Mouse (Mus musculus): ENCODE results near the gene Mthfsl. TPM values are rescaled to one million over a fixed set of nuclear protein-coding genes. Genes with fewer than 3 reads are reported as not detected.
A peak's percentile ranks its signal among the peaks of the same experiment; 100 is the strongest.
"Not testable (repeated sequence)": the region's sequence is repeated elsewhere in the genome, so short reads cannot be mapped to it uniquely, and the experiment has no call there.

Gene Mthfsl
- polyA plus RNA-seq (2012; ENCODE audit: insufficient read depth, insufficient read length, missing spikeins), result 78.7 and 82.6 TPM in 2 replicates

DNA sequence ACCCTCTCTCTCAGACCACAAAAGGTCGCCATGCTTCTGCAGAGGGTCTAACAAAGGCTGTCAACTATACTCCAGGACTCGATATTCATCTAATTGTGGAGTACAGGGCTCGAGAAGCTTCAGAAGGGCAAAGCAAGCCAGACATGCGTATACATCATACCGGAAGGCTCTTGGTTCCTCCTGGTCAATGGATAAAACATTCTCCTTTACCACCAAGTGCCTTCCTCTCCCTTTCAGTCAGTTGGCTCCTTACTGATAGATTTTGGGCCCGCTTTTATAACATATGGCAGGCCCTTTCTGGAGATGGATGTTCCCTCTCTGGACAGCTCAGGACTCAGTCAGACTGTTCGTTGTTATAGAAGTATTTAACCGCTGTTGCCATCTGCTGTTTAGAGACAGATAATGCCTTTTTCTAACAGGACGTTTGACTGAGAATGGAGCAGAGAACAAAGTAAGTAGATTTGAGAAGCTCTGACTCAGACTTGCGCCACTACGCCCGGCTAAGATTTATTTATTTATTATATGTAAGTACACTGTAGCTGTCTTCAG is at the start of gene Mthfsl:
Gene Mthfsl, minus strand, starts transcription at position 308 of the 549 bp plus-strand sequence.
- Histone ChIP-seq H3K4me3 (ENCODE audit: insufficient read depth, low read length) (peak within 1 kb of the TSS; percentile 57), H3K27ac (ENCODE audit: insufficient read depth, low read depth, low read length) (peak within 1 kb of the TSS; percentile 82)
- H3K4me1 ChIP-seq (ENCODE audit: control insufficient read depth, insufficient read depth, low read length), result not testable (repeated sequence)

DNA sequence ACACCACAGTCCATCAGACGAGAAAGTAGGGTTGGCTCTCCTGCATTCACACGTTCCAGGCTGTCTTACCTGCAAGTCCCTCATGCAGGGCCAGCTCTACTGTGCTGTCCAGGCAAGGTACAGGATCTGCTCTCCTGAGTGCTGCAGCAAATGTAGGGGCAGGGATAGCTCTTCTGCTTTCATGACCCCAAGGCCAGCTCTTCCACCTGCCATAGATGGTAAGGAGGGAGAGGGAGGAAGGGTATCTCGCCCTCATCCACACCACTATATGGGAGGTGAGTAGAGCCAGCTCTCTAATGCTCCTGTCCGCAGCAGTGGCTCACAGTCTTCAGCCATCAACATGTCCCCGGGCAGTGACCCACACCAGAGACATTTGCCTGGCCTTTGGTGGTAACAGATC is 49.4 kb upstream of the Mthfsl start:
- not testable (repeated sequence) for H3K27ac ChIP-seq (ENCODE audit: insufficient read depth, low read depth, low read length); H3K4me3 ChIP-seq (ENCODE audit: insufficient read depth, low read length); H3K4me1 ChIP-seq (ENCODE audit: control insufficient read depth, insufficient read depth, low read length)

DNA sequence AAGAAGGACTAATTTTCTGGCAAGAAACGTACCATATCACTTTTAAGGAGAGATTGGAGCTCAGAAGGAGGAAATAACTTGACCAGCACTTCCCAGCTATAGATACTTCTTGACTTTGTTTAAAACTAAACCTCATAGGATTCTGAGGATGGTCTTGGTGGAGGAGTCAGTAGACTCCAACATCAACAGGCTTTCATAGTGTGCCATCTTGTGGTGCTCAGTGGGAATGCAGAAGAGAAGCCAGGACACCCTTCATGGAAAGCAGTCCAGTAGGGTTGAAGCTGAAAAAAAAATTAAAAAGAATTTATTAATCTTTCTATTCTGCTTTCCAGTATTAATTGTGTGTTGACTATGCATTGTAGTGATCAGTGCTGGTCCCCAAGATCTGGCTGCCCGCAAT is 26.6 kb upstream of the Mthfsl start:
- not testable (repeated sequence) for H3K4me3 ChIP-seq (ENCODE audit: insufficient read depth, low read length); H3K27ac ChIP-seq (ENCODE audit: insufficient read depth, low read depth, low read length); H3K4me1 ChIP-seq (ENCODE audit: control insufficient read depth, insufficient read depth, low read length)

DNA sequence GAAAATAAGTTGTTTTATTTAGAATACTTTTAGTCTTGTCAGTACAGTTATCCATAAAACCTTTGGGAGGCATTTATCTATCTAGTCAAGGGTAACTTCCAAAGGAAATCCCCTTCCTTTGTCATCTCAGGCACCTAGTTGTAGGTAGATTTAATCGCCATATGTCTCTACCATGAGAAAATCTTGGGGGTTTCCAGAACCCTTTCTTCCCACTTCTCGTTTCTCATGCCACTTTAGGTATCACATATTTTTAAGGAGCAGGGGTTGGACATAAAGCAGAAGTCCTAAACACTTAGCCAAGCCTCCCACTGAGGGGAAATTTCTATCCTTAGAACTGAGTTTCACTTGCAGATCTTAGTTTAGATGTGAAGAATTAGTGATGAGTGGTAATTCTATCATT is 25.9 kb upstream of the Mthfsl start:
- H3K4me1 ChIP-seq (ENCODE audit: control insufficient read depth, insufficient read depth, low read length); H3K4me3 ChIP-seq (ENCODE audit: insufficient read depth, low read length); H3K27ac ChIP-seq (ENCODE audit: insufficient read depth, low read depth, low read length): not testable (repeated sequence)

DNA sequence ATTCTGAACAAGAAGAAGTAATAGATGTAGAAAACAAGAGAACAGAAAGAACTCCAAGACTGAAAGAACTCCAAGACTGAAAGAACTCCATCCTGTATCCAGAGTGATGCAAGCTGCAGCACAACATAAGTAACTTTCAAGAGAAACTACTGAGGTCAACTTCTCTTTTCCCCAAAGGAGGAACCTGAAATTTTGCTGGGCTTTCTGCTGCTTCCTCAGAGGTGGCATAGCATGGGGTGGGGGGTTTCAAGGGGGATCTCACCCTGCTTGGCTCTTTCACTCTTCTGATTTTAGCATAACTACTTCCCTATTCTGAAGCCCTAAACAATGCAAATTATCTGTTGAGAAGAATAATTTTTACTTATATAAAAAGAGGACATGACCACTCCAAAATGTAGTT is 15.2 kb upstream of the Mthfsl start:
- H3K27ac ChIP-seq (ENCODE audit: insufficient read depth, low read depth, low read length); H3K4me3 ChIP-seq (ENCODE audit: insufficient read depth, low read length); H3K4me1 ChIP-seq (ENCODE audit: control insufficient read depth, insufficient read depth, low read length): not testable (repeated sequence)

DNA sequence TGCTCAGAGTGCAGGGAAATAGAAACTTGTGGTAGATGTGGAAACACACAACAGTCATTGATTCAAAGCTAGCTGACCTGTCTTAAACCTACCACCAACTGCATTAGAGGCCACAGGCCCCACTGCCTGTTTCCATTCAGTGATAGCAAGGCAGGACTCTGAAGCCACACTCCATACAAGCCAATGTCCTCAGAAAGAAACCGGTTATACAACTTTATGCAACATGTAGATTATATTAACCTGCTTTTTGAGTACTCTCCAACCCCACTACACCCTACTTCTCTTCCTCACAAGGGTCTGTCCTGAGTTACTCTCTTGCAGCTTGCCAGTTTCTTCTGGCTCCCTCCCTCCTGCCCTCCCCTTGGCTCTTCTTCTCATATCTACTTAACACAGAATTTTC is 13.1 kb upstream of the Mthfsl start:
- H3K4me1 ChIP-seq (ENCODE audit: control insufficient read depth, insufficient read depth, low read length); H3K4me3 ChIP-seq (ENCODE audit: insufficient read depth, low read length); H3K27ac ChIP-seq (ENCODE audit: insufficient read depth, low read depth, low read length): not testable (repeated sequence)

DNA sequence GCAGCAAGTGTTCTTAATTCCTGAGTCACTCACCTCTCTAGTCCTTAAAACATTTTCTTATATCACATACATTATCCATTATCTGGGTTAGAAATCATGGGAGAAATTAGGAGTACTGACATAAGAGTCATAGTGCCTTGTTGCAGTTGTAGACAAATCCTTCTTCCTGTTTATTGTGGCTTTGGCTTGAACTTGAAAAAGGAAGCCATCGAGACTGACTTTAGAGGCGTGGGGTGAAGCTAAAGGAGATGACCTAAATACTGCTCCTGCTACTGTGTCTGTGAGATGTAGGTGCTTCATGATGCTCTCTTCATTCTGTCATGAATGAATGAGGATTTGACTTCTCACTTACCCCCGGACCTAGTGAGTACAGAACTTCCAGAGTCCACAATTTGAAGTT is 12.2 kb upstream of the Mthfsl start:
- H3K4me1 ChIP-seq (ENCODE audit: control insufficient read depth, insufficient read depth, low read length); H3K4me3 ChIP-seq (ENCODE audit: insufficient read depth, low read length): not testable (repeated sequence)
- H3K27ac ChIP-seq (ENCODE audit: insufficient read depth, low read depth, low read length), result peak overlapping the region; percentile 74

DNA sequence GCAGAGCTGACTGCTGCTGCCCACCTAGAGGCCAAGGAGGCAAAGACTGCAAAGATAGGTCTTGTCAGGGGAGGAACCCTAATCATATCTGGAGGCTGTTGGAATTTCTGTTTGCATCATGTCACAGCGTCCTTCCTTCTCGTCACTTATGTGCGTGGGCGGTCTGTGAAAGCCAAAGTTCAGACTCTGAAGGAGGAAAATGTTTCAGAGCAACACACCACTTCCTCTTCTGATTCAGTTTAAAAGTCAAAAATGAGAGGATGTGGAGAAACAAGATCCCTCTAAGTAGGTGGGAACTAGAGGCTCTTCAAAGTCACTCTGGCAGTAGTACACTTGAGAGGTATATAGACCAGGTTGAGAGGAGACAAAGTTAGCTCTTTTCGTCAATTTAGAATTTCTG is 11.6 kb upstream of the Mthfsl start, which contains the start of gene Bcl2a1d:
Gene Bcl2a1d, minus strand, starts transcription at position 187 of the 400 bp plus-strand sequence.
- not testable (repeated sequence) for H3K4me1 ChIP-seq (ENCODE audit: control insufficient read depth, insufficient read depth, low read length); H3K4me3 ChIP-seq (ENCODE audit: insufficient read depth, low read length)

DNA sequence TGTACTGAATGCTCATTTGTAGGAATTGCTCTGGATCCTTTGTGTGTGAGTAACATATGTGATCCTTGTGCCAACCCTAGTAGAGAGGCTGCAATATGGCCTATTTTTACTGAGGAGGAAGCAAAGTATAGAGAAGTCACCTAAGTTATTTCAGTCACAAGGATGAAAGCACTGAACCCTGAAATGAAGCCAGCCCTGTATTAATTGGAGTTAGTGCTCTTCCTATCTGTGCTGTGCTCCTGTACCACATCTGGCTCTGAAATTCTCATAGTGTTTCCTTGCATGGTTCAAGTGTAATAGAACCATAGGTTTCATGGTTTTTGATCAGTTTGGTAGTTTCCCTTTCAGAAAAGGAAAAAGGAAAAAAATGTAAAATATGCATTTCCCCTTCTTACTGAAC is 8.2 kb upstream of the Mthfsl start:
- not testable (repeated sequence) for H3K4me1 ChIP-seq (ENCODE audit: control insufficient read depth, insufficient read depth, low read length); H3K4me3 ChIP-seq (ENCODE audit: insufficient read depth, low read length); H3K27ac ChIP-seq (ENCODE audit: insufficient read depth, low read depth, low read length)

More for the DNA sequence above, 11.6 kb upstream of the Mthfsl start, which contains the start of gene Bcl2a1d:
- peak within 1 kb of the TSS; percentile 74 for H3K27ac ChIP-seq (ENCODE audit: insufficient read depth, low read depth, low read length)

DNA sequence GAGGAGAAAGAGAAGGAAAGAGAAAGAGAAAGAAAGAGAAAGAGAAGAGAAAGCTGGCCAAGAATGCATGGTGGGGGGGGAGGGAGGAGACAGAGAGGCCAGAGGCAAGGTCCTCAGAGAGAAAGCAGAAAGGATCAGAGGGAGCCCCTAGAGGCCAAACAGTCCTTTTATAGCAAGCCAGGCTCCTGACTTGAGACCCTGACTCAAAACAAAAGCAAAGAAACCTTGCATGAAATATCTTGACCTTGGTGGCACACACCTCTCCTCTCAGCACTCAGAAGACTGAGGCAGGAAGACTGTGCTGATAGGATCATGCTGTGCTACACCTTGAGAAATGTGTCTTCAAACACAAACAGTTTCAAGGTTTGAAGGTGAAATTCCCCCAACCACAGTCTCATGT is 1.5 kb upstream of the Mthfsl start:
- H3K4me1 ChIP-seq (ENCODE audit: control insufficient read depth, insufficient read depth, low read length); H3K4me3 ChIP-seq (ENCODE audit: insufficient read depth, low read length); H3K27ac ChIP-seq (ENCODE audit: insufficient read depth, low read depth, low read length): not testable (repeated sequence)

DNA sequence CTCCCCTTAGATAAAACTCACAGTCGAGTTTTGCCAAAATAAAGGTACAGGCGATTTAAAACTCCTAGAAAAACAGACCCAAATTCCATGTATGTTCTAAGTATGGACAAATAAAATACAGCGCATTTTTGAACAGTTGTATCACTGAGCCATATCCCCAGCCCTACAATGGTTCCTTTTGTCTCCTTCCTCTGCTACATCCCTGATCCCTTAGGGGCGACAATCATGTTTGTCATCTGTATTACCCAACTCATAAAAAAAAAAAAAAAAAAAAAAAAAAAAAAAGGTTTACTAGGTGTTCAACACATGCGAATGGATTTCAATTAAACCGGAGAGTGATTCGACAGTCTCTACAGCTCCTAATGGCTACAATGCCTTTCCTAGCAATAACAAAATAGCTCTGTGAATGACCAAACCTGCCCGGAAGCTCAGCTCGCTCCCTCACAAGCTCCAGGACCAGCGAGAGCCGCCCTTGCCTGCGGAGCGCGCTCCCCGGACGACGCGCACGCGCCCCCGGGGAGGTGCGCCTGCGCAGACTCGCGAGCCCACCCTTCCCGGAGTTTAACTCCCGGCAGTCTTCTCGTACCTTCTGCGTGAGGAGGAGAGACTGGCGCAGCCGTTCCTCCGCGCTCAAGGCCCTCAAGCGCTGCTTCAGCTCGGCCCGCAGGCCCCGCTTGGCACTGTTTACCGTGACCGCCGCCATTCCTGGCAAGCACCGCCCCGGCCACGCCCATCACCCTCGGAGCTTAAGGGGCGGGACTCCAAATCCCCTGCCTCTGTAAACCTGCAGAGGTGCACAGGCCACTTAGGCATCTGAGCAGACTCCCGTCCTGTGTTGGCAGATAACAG is 799 bp downstream of the Mthfsl start:
- Histone ChIP-seq H3K4me3 (ENCODE audit: insufficient read depth, low read length) (peak overlapping the region; percentile 57), H3K27ac (ENCODE audit: insufficient read depth, low read depth, low read length) (peak overlapping the region; percentile 82)
- H3K4me1 ChIP-seq (ENCODE audit: control insufficient read depth, insufficient read depth, low read length), result not testable (repeated sequence)

DNA sequence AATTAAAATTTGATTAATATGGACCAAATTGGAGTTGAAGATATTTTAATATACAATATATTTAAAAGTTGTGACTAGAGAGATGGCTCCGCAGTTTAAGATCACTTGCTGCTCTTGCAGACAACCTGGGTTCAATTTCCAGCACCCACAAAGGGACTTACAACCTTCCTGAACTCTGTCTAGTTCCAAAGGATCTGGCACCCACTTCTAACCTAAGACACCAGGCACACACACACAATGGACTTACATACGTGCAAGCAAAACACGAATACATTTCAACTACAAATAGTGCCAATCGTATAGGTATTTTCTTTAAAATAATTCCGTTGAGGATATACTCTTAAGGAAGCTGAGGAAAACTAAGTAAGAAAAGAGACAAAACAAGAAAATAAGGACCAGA is 1.5 kb downstream of the Mthfsl start:
- not testable (repeated sequence) for H3K27ac ChIP-seq (ENCODE audit: insufficient read depth, low read depth, low read length); H3K4me1 ChIP-seq (ENCODE audit: control insufficient read depth, insufficient read depth, low read length)
- peak overlapping the region; percentile 35 for H3K4me3 ChIP-seq (ENCODE audit: insufficient read depth, low read length)

DNA sequence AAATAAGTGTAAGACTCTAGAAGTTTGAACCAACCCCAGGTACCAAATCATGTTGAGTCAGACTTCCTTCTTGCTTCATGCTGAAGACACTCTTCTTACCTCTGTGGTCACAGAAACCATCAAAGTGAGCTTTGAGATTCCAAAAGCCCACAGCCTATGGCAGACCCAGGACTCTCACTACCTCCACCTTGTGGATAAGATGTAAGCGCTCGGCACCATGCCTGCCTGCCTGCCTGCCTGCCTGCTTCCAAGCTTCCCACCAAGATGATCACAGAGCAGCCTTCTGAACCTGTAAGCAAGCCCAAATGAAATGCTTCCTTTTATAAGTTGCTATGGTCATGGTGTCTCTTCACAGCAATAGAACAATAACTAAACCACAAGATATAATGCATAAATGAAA is 2.0 kb downstream of the Mthfsl start:
- H3K4me3 ChIP-seq (ENCODE audit: insufficient read depth, low read length); H3K4me1 ChIP-seq (ENCODE audit: control insufficient read depth, insufficient read depth, low read length); H3K27ac ChIP-seq (ENCODE audit: insufficient read depth, low read depth, low read length): not testable (repeated sequence)

DNA sequence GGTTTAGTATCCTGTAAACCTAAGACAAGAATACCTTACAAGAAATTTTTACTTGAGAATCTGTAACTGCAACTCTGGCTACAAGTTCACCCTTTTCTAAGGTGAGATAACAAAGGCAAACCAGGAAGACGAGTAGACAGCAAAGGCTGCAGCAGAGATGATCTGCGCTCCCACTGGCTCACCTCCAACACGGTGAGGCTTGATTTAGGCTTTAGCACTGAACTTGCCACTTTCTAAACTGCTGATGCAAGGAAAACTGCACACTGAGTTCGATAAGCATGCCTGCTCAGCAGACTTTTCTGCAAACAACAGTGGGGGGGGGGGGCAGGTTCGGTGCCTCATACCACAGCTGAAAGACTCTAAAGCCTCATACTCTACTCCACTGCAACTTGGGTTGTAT is 5.6 kb downstream of the Mthfsl start:
- H3K4me3 ChIP-seq (ENCODE audit: insufficient read depth, low read length); H3K27ac ChIP-seq (ENCODE audit: insufficient read depth, low read depth, low read length): not testable (repeated sequence)
- peaks cover 20% of the 10 kb centered on the region for H3K4me1 ChIP-seq (ENCODE audit: control insufficient read depth, insufficient read depth, low read length)

DNA sequence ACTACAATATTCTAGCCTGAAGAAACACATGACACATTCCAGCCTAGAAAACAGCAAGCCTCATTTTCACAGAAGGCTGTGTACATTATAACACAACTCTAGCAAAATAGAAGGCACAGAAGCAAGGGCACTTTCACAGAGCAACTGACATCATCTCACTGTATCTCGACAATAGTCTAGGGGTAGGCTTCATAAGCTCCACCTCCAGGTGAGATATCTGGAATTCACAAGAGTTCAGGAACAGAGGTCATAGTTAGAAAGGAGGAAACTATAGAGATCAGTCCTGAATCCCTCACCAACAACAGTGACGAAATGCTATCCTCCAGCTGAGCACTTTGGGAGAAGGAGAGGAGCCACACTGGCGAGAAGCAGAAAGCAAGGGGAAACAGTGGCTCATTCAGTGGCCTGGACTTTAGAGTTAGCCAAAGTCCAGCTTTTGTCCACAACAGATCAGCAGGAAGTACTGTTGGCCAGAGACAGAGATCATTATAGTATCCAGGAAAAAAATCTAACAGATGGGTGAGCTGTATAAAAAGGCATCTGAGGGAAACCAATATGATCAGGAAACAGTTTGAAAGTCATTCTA is 7.8 kb downstream of the Mthfsl start:
- not testable (repeated sequence) for H3K27ac ChIP-seq (ENCODE audit: insufficient read depth, low read depth, low read length); H3K4me3 ChIP-seq (ENCODE audit: insufficient read depth, low read length)
- H3K4me1 ChIP-seq (ENCODE audit: control insufficient read depth, insufficient read depth, low read length), result peaks cover 30% of the 10 kb centered on the region

DNA sequence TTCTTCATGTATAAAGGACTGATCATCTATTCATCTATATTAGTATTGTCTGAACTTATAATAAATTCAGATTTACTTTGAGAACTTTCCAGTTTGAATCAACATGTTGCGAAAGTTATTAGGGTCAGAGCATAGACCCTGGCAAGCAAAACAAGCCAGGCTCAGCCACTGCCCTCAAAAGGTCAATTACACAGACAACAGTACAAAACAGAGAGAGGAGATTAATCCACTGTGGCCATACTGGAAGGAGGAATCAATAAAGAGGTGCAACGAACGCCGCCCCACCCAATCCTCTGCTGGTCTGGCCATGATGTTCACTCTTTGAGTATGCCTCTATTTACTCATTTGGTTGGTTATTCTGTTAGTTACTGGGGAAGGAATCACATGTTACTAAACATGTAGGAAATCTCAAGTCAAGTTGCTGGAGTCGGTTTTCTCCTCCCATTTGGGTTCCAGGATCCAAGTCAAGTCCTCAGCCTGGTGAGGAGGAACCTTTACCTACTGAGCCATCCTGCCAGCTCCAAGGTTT is 9.1 kb downstream of the Mthfsl start:
- H3K4me3 ChIP-seq (ENCODE audit: insufficient read depth, low read length), result not testable (repeated sequence)
- peak overlapping the region; percentile 55 for H3K27ac ChIP-seq (ENCODE audit: insufficient read depth, low read depth, low read length)
- H3K4me1 ChIP-seq (ENCODE audit: control insufficient read depth, insufficient read depth, low read length), result peaks cover 30% of the 10 kb centered on the region

Measured in bone marrow macrophage, adult 2 months (primary cell).